Mouse (Mus musculus): ENCODE results near the gene Creb3l1.

The Creb3l1 gene

GRCm38 (mm10) chr2:91963443-91963932, 60.8 kb downstream of the Creb3l1 start:
- peak; percentile 91 for DNase-seq (ENCODE audit: low spot score)

DNA sequence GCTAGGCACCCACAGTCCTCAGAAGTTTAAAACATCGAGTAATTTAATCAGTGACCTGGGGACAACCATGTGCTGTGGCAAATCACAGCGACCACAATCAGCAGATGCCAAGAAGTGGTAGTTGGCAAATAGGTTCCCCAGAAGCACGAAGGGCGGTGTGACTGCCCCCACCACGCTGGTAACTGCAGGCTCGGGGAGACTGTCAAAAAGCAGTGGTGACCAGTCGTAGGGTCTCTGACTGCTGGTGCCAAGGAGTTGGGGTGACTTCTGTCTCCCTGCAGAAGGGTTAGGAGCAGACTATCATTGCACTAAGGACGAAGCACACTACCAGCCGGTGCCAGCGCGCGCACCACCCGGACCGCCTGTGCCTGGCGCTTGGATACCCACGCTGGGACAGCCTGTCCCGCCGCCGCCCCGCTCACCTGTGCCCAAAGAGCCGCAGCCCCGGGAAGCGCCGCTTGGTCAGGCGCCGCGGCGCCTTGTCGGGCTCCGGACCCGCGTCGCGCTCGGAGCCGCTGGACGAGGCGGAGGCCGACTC, 61.4 kb downstream of the Creb3l1 start:
- no peak for DNase-seq (ENCODE audit: low spot score)

DNA sequence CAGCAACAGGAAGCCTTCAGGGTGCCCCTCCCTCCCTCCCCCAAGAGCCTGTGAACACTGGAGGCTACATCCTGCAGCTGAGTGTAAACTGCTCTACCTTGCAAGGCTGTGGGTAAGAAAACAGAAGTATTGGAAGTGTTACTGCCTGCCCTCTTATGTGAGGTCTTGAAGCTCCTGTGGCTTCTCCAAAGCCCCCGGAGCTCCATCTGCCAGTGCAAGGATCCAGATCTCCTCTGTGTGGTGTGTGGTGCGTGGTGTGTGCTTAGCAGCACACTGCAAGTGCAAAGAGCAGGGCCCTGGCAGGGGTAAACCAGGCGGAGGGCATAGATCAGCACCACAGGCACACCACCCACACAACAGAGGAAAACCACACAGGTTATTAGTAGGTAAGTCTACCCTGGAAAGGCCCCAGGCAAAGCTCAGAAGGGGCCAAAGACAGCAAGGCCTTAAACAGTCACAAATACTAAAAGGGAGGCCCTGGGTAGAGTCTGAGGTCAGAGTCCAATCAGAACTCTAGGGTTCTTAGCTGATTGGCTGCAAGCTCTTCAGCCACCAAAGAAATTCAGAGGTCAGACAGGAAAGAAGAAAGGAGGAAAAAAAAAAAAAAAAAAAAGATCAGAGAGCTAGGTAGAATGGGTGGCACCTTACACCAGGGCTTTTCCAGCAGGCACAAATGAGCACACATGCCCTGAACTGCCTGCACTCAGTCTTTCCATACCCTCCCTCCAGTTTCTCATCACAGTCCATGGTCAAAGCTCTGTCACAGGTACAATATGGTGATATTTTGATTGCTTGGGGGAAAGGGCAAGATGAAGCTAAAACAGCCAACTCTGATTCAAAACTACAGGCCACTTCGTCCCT, 62.2 kb downstream of the Creb3l1 start:
- no peak for DNase-seq (ENCODE audit: low spot score)

GRCm38 (mm10) chr2:91960459-91960858, 63.8 kb downstream of the Creb3l1 start:
- no peak for DNase-seq (ENCODE audit: low spot score)

- no peak for DNase-seq (ENCODE audit: low spot score)
These were observed 64.5 kb downstream of the Creb3l1 start for GRCm38 (mm10) chr2:91959544-91960410.

GRCm38 (mm10) chr2:91958701-91959457, 65.4 kb downstream of the Creb3l1 start:
- no peak for DNase-seq (ENCODE audit: low spot score)

GRCm38 (mm10) chr2:91958049-91958448, 66.3 kb downstream of the Creb3l1 start:
- DNase-seq (ENCODE audit: low spot score): no peak

- peak; percentile 89 for DNase-seq (ENCODE audit: low spot score)
These were observed 67.2 kb downstream of the Creb3l1 start for GRCm38 (mm10) chr2:91957096-91957495.

GRCm38 (mm10) chr2:91955875-91956274, 68.4 kb downstream of the Creb3l1 start:
- DNase-seq (ENCODE audit: low spot score): no peak

GRCm38 (mm10) chr2:91955121-91955591, 69.1 kb downstream of the Creb3l1 start:
- DNase-seq (ENCODE audit: low spot score): no peak

DNA sequence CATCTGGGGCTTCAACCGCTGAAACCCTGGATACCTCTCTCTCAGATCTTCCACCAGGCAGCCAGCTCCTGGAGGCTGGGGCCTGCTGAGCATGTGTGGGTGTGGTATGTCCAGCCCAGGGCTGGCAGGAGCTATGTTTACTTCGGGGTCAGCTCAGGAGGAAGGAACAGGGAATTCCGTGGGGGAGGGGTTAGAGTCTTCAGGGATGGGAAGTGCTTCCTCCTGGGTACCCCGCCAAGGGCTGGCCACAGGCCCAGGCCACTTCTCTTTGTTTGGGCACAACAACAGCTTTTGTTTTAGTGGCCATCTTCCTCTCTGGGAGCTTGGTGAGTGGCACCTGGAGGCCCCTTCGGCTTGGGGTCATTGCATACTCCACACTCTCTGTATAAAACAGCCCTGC, 70.5 kb downstream of the Creb3l1 start:
- DNase-seq (ENCODE audit: low spot score): no peak

DNA sequence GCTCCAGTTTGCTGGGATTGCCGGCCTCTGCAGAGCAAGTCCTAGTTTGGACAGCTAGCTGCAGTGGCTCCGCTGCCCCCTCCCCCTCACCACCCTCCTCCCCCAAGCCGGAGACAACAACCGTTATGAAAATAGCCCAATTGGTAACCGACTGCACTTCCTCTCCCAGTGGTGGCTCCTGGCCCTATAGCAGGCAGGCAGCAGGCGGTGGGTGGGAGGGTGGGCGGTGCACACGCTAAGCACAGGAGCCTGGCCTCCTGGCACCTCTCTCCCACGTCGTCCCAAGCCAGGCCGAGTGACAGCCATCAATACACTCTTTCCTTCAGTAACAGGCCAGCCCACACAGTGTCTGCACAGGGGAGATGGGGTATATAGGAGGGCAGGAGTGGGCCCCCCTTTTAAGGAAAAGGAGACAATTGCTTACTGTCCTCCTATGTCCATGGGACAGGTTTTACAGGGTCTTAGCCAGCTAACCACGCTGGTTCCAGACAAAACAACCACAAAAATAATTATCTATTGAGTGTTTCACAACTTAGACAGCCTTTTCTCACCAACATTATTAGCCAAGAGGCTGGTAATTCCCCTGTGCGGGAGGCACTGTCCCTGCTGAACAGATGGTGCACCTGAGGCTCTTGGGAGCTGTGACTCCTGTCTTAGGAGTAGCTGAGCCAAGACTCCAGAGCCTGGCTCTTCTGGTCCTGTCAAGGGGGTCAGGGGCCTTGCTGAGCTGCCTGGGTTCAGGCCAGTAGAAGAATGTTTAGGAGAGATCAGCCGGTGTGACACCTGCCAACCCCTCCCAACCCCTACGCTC, 73.8 kb downstream of the Creb3l1 start:
- DNase-seq (ENCODE audit: low spot score): no peak

DNA sequence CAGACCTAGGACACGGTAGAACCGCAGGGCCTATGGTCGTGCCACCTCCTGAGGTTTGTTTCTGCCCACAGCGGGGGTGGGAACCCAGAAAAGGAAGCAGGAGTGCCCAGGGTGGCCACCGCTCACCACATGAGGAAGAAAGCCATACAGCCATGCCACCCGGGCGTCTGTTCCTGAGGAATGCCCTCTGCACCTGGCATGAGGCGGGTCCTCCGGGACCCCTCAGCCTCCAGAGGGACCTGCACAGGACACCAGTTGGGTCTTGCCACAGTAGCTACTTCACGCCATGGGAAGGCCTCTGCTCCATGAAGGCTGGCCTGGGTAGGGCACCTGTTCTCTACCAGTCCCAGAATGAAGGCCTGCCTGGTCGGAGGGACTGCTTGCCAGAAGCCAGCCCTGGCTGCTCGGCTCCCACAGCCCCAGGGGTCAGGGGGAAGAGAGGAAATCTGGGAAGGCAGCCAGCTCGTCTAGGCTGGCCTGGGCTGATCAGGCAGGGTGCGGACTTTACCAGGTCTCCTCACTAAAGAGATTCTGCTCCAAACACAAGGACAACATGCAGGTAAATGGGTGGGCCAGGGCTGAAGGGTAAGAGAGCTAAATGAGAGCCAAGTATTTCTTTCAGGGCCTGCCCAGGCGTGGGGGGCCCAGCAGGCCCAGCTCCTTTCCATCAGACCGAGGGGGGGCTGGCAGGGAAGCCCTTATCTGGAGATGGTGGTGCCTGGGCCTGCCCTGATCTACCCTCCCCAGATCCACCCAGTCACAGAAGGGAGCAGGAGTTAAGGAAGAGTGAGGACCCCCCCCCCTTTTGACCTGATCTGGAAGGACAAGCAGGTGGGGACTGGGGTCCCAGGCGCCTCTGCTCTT, 74.7 kb downstream of the Creb3l1 start:
- no peak for DNase-seq (ENCODE audit: low spot score)

DNA sequence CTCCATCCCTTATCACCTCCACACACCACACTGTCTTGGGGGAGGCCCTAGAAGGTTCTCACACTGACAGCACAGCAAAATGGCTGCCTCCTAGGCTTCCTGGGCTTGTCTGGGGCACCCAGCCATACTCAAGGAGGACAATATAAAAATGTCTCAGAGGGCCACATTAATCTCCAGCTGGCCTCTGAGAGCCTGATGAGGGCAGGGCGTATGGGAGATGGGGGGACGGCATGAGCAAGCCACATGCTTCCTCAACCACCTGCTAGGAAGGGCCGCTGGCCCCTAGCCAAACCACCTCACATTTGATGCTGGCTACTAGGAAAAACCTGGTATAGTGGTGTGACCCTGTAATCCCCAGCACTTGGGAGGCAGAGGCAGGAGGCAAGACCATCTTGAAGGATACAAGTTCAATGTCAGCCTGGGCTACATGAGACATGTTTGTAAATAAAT, 75.5 kb downstream of the Creb3l1 start:
- no peak for DNase-seq (ENCODE audit: low spot score)

GRCm38 (mm10) chr2:91948151-91948509, 76.2 kb downstream of the Creb3l1 start:
- no peak for DNase-seq (ENCODE audit: low spot score)

DNA sequence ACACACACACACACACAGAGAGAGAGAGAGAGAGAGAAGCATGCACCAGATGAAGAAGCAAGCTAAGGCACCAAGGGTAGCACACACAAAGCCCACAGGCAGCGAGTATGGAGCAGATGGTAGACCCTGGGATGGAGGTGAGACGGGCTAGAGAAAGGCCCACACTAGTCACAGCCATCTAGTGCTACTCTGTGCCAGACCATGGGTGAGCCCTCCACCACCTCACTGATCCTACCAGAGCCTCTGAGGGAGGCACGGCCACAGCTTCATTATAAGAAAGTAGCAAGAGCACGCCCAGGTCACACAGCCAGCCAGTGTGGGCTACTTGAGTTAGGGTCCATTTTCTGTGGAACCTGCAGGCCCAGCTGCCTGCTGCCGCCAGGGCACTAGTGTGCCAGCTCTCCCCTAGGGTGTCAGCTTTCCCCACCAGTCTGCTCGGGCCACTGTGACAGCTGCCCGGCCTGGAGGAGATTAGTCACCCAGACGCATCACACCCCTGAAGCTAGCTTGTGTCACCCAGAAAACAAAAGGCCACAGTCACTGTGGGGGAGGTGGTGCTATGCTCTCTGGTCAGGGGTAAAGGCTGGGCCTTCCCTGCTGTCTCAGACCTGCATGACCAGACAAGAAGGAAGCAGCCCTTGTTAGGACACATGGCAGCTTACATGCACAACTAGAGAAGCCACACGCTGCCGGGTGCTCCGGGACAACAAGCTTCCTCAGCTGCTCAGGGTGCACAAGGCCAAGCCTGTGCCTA, 76.7 kb downstream of the Creb3l1 start:
- no peak for DNase-seq (ENCODE audit: low spot score)

GRCm38 (mm10) chr2:91946836-91947235, 77.5 kb downstream of the Creb3l1 start:
- no peak for DNase-seq (ENCODE audit: low spot score)

GRCm38 (mm10) chr2:91945483-91945882, 78.8 kb downstream of the Creb3l1 start, which contains the start of gene Gm9821:
TSS of gene Gm9821 (plus strand) at chr2:91945703.
- no peak for DNase-seq (ENCODE audit: low spot score)

Measured in left cerebral cortex, adult 11 months (tissue).